Mouse (Mus musculus): ENCODE results near the gene Ap3d1. TPM values are rescaled to one million over a fixed set of nuclear protein-coding genes. Genes with fewer than 3 reads are reported as not detected.

Ap3d1 gene
- polyA plus RNA-seq (2012; rRNA removed) = 96.3 and 108 TPM in 2 replicates

DNA sequence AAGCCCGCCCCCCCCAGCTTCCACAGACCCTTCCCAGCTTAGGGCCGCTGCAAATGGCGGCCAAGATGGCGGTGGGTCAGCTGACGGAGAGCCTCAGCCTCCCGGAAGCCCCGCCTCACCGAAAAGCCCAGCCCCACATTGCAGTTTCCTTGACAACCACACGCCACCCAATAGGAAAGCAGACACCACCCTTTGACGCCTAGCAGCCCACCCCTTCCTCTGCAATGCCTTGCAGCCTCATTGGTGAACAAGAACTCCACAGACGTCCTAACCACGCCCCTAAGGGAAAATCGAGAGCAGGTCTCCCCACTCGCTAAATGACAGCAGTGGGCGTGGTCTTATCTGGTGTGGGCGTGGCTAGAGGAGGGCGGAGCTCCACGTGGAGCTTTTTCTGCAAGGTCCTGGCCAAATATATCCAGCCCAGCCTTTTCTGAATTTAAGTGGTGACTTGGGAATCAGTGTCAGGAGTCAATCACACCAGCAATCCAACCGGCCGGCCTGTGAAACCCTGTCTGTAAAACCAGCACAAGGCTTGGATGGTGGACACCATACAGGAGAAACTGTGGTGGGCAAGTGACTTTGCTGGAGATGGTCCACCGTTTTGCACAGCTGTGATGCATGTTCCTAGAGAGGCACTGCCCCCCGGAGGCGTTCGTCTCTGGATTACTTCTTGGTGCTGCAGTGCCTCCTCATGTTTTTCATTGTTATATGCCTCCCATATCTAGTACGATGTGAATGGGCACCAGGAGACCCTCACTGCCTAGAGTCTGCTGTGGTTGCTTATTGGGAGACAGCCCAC lies at the start of gene Ap3d1:
TSS of gene Ap3d1 (minus strand) at position 85 of the 799 bp plus-strand sequence.
- DNase-seq (ENCODE audit: low spot score) = peak; percentile 72

DNA sequence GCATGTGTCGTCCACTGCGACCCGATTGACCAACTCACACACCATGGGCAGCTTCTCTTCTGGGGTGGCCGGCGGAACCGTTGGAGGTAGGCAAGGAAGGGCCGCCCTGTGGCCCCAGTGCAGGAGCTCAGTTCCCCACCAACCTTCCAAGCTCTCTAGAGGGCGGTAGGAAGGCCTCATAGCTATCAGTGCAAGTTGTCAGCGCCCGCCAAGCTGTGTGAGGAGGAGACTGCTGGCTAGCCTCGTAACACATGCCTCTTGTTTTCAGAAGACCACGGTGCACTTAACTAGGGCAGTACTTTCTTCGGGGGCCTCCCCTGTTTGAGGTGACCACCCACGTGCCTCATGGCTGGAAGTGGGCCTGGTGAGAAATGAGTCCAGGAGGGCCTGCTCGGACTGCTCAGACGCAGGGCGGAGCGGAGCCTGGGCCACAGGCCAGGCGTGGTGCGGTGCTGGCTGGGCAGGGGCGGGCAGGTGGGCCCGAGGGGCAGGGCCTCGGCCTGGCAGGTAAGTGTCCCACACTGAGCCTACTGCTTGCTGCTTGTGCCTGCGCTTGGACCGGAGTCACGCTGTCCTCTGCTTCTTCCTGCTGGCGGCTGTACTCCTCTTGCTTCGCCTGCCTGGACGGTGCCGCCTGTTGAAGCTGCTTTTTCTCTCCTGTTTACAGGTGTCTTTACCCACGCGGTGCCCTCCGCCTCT lies 49.6 kb upstream of the Ap3d1 start:
- DNase-seq (ENCODE audit: low spot score) = no peak

DNA sequence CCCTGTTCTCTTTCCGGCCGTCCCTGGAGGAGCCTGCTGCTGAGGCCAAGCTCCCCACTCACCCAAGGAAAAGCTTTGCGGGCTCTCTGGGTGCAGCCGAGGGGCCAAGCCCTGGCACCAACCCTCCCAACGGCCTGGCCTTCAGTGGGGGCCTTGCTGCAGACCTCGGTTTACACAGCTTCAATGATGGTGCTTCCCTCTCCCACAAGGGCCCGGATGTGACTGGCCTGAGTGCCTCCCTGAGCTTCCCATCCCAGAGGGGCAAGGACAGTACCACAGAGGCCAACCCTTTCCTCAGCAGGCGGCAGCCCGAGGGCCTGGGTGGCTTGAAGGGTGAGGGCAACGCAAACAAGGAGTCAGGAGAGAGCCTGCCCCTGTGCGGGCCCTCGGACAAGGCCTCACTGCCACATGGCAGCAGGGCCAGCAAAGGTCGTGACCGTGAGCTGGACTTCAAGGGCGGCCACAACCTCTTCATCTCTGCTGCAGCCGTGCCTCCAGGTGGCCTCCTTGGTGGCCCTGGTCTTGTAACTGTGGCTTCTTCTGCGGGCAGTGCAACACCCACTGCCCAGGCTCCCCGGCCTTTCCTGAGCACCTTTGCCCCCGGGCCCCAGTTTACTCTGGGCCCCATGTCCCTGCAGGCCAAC lies 48.8 kb upstream of the Ap3d1 start:
- no peak for DNase-seq (ENCODE audit: low spot score)

DNA sequence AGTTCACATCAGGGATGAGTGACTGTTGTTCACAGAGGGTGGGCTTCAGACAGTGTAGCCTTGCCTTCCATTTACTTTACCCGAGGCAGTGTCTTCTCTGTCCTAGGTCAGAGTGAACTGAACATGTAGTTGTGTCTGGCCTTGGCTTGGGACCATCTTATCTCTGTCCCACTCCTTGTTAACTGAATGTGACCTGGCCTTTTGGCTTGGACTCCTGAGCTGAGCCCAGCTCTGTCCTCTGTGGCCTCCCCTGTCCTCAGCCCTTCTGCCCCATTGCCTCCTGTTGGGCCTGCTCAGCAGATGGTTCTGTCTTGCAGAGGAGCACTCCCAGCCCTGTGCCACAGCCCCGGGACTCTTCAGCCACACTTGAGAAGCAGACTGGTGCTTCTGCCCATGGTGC lies 45.5 kb upstream of the Ap3d1 start:
- no peak for DNase-seq (ENCODE audit: low spot score)

DNA sequence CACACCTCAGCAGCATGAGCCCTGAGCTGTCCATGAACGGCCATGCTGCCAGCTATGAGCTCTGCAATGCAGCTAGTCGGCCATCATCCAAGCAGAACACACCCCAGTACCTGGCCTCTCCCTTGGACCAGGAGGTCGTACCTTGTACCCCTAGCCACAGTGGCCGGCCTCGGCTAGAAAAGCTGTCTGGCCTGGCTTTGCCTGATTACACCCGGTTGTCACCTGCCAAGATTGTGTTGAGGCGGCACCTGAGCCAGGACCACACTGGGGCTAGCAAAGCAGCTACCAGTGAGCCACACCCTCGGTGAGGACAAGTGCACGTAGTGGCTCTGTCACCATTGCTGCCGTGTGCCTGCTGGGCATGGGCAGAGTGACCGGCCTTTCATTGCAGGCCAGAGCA lies 43.9 kb upstream of the Ap3d1 start:
- DNase-seq (ENCODE audit: low spot score) = no peak

DNA sequence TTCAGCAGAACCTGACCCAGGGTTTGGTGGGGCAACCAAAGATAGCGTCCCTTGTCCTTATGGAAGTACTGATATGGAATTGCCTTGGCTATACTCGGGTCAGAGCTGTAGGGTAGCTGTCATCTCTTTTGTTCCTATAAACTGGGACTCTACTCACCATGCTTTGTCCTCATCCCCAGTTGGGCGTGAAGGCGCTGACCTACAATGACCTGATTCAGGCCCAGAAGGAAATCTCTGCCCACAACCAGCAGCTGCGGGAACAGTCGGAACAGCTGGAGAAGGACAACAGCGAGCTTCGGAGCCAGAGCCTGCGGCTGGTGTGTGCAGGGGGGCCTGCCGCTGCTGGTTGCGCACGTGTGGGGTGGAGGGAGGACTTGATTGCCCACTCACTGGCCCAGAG lies 42.8 kb upstream of the Ap3d1 start:
- no peak for DNase-seq (ENCODE audit: low spot score)

DNA sequence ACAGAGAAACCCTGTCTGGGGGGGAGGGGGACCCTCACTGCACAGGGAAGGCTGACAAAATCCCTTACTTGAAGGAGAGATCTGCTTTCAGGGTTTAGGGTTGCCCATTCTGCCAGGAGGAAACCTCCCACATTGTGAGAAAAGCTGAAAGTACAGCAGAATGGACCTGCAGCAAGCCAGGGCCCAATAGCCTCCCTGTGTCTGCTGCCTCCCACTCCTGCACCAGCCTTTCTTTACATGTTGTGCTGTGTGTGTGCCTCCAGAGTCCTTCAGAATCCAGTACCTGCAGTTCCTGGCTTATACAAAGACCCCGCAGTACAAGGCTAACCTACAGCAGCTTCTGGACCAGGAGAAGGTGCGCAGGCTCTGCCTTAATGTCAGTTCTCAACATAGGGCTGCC lies 42.2 kb upstream of the Ap3d1 start:
- DNase-seq (ENCODE audit: low spot score) = no peak

DNA sequence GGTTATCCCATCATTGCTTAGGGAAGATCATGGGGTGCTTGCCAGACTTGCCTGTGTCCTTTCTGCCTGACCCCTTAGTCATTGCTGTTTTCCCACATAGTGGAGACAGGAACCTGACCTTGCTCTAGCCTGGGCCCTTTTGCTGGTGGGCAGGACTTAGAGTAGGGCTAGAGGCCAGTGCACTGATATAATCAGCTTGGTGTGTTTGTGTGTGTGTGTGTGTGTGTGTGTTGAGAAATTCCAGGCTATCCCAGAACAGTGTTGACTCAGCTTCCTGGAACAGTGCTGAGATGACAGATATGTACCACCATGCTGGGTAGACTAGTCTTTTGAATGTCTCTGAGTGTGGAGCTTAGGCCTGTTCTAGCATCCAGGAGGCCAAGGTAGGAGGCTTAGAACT lies 37.5 kb upstream of the Ap3d1 start:
- no peak for DNase-seq (ENCODE audit: low spot score)

DNA sequence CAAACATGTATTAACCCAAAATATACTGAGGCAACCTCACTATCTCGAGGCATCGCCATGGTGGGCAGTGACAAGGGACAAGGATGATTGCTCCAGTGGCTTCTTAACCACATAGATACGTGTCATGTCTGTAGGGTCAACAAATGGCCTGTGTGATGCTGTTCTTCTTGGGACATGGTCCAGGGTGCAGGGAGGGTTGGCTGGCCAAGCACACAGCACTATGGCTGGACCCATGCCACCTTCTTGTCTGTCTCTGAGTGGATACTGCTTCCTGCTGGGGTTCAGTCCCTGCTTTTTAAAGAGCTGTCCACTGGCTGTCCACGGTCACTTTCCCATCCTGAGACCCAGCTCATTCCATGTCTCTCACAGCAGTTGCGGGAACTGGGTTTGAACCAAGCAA lies 35.1 kb upstream of the Ap3d1 start:
- DNase-seq (ENCODE audit: low spot score) = no peak

DNA sequence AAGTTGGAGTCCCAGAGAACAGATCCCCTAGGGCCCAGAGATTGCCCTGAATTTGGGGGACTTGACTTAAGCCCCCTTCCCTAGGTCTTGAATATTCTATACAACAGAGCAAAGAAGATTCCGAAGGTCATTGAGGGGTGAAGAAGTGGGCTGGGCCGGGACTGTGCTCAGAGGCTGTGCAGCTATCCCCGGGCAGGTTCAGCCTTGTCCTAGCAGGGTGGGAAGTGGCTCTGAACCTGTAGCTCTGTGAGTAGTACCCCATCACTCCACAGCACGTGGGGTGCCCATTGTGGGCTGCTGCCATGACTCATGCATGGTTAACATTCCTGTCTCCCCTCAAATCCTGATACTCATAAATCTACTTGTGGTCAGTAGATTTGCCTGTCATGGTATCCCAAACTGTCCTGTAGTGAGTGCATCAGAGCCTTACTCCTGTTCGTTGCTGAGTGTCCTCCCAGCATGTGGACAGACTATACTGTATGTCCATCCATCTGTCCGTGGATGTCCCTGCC lies 34.4 kb upstream of the Ap3d1 start:
- no peak for DNase-seq (ENCODE audit: low spot score)

DNA sequence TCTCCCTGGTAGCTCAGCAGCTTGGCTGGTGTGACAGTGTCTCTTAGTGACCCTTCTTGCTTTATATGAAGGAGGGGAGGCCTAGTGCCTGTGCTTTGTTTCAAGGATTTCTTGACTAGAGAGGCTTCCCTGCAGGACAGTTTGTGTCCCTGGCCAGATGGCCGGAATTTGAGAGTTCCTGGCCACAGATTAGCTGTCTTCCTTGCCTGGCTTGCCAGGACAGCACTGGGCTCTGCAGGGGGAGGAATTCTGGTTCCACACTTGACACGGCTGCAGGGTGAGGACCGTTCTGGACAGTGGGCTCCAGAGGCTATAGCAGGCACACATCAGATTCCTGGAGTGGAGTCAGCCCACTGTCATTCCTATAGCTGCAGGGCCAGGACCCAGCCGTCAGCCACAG lies 33.7 kb upstream of the Ap3d1 start:
- DNase-seq (ENCODE audit: low spot score) = no peak

DNA sequence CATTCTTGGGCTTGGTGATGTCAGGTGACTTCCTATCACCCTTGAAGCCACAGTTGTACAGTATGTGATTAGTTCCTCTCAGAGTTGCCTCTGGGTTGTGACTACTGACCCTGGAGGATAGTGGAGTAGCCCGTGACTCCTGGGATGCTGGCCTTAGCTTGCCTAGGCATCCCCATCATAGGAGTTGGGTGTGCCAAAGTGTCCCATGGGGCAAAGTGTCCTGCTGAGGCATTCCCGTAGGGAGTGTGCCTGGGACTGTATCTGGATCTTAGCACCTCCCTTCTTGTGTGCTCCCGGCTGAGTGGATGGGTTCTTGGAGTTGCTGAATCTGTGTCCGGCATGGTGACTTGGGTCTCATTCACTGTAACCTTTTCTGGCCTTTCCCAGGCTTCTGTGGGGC lies 32.9 kb upstream of the Ap3d1 start:
- no peak for DNase-seq (ENCODE audit: low spot score)

DNA sequence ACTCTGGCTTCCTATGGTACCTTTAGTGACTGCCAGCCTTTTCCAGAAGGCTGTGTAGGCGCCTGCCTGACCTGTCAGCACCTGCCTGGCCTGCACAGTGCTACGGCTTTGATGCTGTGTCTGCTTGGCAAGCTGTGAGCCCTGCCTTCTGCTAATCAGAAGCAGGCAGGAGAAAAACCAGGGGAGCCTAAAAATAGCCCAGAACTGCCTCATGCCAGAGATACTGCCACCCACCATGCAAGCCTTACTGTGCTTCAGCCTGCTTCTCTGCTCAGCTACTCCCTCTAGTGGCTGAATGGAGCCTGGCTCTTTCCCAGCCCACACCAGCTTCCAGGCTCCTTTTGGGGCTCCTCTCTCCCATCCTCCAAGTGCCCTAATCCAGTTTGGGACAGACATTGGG lies 32.5 kb upstream of the Ap3d1 start:
- peak; percentile 57 for DNase-seq (ENCODE audit: low spot score)

DNA sequence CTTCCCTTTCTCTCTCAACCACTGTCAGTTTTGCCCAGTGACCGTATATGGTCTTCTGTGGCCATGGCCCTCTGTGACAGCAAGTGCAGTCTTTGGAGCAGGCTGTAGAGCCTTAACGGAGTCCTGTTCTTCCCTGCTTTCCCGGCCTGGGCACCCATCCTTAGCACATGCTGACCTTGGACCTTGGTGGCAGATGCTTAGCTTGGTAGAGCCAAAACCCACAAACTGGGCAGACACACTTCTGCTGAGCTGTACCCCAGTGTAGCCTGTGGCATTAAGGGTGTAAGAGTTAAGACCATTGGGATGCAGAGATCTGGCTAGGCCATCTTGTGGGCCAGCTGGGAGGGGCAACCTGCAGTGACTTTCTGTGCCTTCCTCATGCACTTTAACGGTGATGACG lies 31.8 kb upstream of the Ap3d1 start:
- DNase-seq (ENCODE audit: low spot score) = no peak

DNA sequence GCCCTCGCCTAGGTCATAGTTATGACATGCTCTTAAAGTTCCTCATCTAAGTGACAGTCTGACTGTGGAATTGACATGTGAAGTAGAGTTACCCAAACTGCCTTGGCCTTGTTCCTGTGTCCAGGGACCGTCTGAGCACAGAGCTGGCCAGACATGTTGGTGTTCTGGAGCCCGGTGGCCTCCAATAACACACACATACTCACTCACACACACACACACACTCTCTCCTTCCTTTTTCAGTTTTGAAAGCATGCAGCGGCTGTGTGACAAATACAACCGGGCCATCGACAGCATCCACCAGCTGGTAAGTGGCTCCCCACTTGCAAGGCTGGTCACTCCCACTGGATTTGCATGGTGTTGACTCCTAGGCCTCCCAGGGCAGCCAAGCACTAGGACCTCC lies 26.3 kb upstream of the Ap3d1 start:
- no peak for DNase-seq (ENCODE audit: low spot score)

DNA sequence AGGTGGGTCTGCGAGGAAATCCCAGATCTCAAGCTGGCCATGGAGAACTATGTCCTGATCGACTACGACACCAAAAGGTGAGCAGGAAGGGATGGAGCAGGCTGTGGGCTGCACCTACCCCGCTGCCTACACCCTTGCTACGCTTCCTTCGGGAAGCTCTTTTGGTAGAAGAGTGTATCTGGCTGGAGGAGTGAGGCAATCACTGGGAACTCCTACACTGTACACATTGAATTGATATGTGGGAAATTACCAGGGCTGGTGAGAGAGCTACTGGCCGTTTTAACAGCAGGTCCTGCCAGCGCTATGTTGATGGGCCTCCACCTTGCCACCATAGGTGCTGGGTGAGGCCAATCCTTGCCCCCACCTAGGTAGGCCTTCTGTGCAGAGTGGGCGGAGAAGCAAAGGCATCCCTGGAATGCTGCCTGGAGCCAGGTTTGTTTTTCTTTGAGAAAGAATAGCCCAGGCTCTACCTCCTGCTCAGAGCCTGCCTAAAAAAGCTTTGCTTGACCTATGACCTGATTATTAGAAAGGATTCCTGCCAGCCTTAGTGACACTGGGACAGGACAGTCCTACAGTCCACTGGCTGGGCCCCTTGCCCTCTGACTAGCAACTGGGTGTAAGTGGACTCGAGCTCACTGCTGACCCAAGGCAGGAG lies 24.2 kb upstream of the Ap3d1 start:
- DNase-seq (ENCODE audit: low spot score) = no peak

DNA sequence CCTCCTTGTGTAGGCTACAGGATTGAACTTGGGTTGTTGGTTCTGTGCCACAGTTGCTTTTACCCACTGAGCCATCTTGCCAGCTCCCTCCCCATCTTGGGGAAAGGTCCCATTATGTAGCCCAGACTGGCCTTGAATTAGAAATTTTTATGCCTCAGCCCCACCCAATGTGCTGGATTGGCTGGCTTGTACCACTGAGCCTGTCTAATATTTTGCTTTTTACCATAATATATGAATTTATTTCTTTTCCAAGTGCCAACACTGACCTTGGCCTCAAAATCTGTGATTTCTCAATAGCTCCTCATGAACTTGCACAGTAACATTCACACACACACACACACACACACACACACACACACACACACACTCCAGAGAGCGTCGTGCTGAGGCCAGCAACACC lies 23.7 kb upstream of the Ap3d1 start:
- DNase-seq (ENCODE audit: low spot score) = no peak

DNA sequence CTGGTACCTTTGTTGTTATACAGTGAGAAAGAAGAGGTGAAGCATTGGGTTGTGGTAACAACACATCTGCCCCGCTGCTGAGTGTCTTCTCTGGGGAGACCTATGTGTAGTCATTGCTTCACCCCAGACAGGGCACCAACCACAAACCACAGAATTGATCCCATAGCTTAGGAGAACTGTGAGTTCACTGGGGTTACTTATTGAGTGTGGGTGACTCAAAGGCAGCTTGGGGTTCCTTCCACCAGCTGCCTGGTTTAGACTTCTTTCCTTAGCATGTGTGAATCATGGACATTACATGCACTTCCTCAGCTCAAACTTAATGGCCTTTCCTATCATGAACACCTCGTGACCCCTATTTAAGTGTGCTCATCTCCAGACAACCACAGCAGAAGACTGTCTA lies 21.4 kb upstream of the Ap3d1 start:
- no peak for DNase-seq (ENCODE audit: low spot score)

DNA sequence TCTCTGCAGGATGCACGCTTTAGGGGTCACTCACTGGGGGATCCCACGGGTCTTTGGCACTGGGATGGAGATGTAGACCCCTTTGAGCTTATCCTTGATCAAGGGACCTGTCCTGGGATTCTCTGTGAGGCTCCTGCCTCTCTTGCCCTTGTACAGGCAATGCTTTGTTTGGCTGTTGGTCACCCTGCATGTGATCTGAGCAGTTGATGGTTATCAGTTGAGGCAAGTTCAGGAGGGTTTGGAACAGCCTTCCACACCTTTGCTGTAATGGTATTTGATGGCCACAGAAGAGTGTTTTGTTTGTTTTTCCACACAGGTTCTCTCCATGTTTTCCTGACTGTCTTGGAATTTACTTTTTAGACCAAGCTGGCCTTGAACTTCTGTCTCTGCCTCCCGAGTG lies 19.8 kb upstream of the Ap3d1 start:
- DNase-seq (ENCODE audit: low spot score) = no peak

DNA sequence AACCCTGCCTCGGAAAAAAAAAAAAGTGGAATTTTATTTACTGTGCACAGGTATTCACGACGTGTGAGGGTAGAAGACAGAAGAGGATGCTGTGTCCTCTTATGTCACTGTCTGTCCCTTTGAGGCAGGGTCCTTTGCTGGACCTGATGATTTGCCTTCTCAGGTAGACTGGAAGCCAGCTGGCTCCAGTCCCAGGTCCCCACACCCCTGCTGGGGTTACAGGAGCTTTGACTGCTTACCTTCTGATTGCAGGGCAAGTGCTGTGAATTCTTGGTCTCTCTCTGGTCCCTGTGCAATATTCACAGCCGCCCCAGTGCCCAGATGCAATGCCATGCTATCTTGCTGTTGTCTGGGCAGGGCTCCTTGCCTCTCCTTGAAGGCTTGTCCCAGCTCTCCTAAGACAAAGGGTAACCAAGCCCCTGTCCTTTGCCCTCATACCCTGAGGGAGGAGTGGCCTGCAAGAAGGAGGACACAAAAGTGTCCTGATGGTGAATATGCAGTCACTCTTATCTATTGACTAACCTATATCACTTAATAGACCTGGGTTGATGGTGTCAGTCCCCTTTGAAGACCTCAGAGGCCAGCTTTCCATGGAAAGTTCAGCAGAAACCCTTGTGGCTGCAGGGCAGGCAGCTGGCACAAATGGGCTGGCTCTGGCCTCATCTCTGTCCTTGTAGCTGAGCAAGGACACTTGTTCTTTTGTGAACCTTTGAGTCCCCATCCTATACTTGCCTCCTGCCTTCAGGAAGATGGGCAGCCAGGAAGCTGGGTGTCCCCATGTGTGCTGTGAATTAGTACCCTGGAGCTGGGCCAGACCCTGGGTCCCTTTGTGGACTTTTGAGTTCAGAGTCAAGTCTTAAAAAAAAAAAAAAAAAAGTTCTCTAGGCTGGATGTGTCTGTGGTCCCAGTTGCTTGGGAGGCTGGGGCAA lies 18.8 kb upstream of the Ap3d1 start:
- DNase-seq (ENCODE audit: low spot score) = no peak

DNA sequence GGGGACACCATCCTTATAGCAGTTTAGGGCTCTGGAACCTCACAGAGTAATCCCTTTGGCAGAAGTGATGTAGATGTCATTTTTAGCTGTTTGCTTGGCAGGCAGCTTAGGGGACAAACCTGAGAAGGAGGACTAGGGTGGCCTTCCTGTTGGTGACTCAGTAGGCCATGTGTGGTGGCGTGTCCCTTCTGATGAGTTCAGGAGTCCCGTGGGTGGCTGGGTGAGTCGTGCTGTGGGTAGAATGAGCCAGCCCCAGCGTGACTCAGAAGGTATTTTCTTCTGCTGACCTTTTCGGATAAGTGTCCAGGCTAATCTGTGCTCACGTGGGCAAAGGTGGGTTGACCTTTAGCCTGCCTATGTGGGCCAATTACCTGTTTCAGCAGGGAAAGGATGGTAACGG lies 16.6 kb upstream of the Ap3d1 start:
- DNase-seq (ENCODE audit: low spot score) = no peak
